Mouse (Mus musculus) right cerebral cortex, postnatal 14 days (tissue): ENCODE results near the gene Phkg2.

ENCODE experiments used
- DNase-seq: peaks from one replicate; pipeline ENCODE4 v3.0.0; 2022

The Phkg2 gene

DNA sequence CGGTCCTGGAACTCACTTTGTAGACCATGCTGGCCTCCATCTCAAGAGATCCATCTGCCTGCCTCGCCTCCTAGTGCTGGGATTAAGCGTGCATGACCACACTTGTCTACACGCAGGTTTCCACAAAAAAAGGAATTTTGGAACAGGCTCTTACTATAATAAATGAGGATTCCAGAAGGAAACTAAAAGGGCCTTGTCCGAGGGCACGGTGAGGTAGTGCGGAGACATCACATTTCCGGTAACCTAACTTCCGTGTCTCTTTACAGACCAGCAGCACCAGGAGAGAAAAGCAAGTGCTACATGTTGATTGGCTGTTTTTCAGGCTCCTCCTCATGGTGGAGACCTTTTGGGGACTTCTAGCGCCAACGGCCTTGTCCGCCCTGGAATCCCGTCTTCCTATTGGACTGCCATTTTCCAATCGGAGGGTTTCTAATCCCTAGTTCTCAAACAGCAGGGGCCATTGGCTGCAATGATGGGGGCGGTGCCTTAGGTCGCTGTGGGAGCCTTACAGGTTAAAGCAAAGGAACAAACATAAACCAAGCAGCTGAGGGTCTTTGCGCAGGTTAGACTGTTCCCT is at the start of gene Phkg2:
Gene Phkg2, plus strand, starts transcription at position 446 of the 577 bp plus-strand sequence.
- peak; percentile 82 for DNase-seq

DNA sequence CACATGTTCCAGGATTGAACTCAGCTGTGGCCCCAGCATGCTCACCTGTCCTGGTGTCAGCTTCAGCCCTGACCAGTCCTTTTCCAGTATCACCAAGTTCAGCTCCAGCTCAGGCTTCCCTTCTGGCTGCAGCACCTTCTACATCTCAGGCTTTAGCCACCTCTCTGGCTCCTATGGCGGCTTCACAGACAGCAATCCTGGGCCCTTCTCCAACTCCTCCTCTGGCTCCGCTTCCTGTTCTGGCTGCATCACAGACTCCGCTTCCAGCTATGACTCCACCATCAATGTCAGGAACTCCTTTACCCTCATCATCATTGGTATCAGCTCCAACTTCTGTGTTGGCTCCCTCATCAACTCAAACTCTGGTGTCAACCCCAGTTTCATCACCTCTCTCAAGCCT is 31.5 kb upstream of the Phkg2 start:
- no peak for DNase-seq

DNA sequence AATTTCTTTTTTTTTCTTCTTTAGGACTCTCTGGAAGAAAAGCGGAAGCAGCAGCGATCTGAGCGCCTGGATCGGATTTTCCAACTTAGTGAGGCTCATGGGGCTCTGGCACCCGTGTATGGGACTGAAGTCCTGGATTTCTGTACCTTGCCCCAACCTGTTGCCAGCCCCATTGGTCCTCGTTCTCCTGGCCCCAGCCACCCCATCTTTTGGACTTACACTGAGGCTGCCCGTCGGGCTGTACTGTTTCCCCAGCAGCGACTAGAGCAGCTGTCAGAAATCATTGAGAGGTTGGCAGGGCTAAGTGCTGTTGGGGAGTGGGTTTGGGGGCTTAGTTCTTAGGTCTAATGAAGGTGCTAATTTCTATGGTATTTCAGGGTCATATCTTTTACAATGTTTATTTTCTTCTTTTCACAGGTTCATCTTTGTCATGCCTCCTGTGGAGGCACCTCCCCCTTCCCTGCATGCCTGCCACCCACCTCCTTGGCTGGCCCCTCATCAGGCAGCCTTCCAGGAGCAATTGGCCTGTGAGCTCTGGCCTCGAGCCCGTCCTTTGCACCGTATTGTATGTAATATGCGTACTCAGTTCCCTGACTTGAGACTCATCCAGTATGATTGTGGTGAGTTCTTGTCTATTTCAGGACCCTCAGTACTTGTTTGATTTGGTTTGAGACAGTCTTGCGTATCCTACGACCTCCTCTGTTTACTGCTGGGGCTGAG is 23.9 kb upstream of the Phkg2 start:
- no peak for DNase-seq

DNA sequence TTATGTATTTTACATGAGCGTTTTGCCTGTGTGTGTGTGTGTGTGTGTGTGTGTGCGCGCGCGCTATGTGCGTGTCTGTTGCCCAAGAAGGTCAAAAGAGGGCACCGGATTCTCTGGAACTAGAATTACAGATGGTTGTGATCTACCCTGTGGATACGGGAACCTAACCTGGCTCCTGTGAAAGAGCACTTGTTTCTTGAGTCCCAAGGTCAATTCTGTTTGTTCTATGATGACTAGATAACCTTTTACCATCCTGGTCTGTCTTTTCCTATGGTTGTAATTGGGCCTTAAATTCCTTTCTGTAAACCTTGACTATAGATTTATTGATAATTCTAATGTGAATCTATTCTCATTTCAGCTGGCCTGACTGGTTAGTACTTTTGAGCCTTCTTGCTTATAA is 21.6 kb upstream of the Phkg2 start:
- no peak for DNase-seq

DNA sequence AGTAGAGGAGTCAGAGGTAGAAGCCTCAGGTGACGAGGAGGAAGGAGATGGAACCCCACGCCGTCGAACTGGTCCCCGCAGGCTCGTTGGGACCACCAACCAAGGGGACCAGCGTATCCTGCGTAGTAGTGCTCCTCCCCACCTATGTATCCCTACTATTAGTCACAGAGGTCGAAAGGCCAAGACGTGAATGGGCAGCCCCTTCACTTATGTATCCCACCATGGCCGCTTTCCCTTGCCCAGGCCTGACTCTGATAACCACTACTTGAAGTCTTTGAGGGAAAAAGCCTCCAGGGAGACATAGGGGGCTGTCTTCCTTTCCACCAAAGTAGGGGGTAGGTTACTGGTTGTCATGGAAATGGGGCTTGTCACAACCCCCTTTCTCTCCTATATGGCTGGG is 12.6 kb upstream of the Phkg2 start:
- no peak for DNase-seq

DNA sequence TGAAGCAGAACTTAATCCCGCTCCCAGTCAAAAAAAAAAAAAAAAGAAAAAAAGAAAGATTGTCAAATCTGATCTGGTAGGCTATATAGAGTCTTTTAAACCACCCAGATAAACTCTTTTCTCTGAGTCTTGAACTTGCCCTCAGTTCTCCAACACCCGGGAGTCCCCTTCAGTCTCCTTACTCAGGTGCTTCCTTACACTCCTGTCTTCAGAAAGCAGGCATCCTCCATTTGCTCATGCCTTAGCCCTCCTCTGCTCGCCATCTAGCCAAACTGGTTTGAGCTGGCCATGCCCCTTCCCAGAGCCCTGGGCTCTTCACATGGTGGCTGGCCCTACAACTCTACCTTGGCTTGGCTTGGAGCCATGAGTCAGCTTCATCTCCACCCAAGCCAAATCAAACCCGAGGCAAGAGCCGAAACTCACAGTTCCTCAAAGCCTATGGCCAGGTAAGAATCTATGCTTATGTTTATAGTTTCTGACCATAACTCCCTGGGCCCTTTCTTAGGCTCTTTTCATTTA is 11.7 kb upstream of the Phkg2 start, which contains the start of gene Tmem265:
Gene Tmem265, plus strand, starts transcription at position 51 of the 519 bp plus-strand sequence.
- no peak for DNase-seq

DNA sequence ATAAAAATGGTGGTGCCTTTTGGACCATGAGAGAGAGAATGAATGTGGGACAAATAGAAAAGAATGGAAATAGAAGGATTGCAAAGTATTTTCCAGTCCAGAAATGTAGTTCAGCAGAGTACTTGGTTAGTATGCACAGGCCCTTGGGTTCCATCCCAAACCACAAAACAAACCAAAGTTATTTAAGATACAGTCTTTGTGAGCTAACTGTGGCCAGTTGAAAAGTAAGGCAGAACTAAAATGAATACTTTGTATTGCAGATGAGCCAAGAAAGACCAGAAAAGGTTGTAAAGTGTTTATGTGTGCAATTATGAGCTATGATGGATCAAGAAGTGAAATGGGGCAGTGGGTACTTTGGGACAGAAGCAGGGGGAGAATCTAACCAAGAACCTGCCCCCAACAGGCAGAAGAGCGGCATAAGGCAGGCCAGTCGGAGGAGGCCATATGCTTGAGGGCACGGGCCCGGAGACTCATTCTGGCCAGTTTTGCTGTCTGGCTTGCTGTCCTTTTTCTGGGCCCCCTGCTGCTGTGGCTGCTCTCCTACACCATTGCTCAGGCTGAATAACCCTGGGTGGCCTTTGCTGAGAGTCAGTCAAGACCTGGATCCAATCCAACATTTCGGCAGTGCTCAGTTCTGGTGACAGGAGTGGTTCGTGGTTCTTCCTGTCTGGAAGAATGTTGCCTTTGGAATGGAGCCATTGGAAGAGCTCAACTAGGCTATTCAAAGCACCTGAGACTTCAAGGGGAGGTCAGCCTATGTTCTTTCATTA is 8.6 kb upstream of the Phkg2 start:
- DNase-seq, result no peak

DNA sequence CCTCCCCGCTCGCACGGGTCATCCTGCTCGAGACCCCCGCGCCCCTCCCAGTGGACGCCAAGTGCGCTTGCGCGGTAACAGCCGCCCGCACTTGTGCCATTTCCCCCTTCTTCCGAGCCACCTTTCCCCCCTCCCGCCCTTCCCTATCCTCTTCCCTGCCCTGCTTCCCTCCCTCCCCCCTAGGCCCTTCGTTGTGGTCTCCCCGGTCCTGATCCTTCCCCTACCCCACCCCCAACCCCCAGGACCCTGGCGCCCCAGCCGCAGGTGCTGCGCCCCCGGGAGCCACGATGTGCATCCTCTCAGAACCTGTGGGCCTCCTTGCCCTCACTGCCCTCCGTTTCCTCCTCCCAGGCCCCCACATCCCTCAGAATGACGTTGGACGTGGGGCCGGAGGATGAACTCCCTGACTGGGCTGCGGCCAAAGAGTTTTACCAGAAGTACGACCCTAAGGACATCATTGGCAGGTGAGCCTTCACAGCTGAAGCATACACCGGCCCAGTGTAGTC is 416 bp downstream of the Phkg2 start:
- DNase-seq, result no peak

DNA sequence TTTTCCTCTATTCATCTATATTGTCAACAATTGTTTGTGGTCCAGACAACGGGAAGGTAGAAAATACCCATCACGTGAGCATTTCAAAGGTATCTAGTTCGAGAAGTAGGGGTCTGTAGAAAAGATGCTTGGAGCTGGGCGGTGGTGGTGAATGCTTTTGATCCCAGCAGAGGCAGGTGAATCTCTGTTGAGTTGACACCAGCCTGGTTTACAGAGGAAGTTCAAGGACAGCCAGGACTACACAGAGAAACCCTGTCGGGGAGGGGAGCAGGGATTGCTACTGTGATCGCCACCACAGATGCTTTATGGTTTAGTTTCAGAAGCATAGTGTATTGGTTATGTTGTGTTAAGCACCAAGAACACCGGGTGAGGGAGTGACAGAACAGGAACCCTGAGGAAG is 975 bp downstream of the Phkg2 start:
- DNase-seq, result no peak

DNA sequence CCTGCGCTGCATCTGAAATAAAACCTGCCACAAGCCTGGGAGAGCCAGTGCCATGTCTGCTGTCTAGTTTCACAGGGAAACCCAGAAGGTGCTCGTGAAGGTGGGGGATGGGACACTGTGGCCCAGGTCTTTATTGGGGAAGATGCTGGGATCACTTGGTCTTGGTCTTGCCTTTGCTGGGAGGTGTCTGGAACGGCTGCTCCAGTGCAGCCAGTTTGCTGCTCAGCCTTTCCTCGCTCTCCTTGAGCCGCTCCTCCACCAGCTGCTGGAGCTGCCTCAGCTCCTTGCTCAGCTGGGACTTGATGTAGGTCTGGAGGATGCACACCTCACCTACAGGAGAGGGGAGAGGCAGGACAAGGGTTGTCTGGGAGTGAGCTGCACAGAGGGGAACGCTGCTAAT is 10.1 kb downstream of the Phkg2 start:
- no peak for DNase-seq

DNA sequence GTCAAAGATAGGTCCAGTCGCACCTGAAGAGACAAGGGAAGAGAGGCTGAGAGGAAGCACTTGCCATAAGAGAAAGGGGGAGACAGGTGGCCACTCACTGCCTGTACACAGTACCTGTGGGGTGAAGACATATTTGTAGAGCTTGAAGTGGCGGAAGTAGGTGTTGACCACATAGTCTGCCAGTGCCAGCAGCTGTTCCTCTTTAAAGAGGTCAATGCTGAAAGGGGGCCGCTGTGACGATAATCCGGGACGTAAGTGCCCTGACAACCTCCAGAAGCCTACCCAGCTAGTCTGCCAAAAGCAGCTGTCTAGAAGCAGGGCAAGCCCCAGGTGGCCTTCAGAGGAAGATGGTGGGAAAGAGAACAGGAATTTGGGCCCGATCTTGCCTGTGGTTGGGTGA is 11.9 kb downstream of the Phkg2 start:
- DNase-seq, result no peak

DNA sequence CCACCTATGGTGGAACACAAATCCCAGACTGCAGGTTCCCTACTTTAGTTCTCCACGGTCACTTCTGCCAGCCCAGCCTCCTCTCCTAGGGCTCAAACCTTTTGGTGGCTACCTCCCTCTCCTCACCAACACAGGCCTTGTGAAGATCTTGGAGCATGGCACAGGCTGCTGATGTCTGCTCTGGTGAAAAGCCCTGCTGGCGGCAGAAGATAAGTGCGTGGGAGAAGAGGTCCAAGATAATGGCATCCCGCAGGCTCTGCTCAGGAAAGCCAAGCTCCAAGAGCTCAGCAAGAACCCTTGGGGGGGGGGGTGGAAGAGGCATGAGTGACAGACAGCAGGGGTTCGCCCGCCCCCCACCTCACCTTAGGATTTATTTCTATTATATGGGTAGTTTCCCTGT is 13.0 kb downstream of the Phkg2 start:
- no peak for DNase-seq

DNA sequence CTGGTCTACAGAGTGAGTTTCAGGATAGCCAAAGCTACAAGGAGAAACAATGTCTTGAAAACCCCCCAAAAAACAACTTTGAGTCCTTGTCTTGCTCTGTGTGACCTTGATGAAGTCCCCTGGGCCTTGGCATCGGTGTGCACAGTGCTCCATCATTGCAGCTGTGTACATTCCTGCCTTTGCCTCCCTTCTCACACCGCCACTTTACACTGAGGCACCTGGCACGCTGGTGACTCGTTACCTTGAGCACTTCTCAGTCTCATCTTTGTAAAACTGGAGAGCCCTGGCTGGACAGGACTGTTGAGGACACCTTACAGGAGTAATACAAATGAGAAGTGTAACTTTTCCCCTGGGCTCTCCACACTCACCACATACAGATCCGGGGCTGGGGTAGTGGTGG is 14.1 kb downstream of the Phkg2 start:
- no peak for DNase-seq

DNA sequence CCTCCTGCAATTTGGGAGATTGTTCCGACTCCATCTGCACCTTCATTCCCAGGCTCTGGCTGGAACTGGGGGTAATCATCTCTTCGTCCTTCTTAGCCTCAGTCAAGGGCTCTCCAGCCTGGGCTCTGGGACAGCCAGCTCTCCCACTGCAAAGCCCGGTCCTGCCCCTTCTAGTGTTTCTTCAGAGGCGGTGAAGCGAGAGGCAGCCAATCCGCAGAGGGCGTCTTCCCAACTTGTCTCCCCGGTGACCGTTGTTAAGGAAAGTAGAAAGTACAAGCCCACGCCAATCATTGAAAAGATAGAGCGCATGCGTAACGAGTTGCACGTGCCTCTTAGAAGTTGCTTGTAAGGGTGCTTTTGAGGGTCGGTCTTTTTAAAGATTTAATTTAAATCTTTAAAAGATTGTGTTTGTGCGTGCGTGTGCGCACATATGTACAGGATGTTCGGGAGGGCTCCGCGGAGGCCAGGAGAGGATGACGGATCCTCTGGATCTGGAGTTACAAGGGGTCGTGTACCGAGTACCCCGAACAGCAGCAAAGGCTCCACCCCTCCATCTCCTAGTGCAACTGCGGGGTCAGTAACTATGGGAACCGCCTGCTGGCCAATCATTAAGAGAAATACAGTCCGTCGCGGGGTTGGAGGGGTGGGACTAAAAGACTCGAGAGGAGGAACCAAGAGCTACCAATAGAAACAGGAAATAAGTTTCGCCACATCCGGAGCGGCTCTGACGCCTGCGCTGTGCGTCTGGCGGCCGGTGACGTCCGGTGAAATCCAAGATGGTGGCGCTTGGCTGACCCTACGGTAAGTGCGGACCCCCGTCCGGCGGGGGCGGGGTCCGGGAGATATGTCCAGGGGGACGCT is 15.1 kb downstream of the Phkg2 start, which contains the start of the genes Ccdc189 and Rnf40:
Gene Ccdc189, minus strand, starts transcription at position 585 of the 861 bp plus-strand sequence.
Gene Rnf40, plus strand, starts transcription at position 757 of the 861 bp plus-strand sequence.
- peak; percentile 87 for DNase-seq

DNA sequence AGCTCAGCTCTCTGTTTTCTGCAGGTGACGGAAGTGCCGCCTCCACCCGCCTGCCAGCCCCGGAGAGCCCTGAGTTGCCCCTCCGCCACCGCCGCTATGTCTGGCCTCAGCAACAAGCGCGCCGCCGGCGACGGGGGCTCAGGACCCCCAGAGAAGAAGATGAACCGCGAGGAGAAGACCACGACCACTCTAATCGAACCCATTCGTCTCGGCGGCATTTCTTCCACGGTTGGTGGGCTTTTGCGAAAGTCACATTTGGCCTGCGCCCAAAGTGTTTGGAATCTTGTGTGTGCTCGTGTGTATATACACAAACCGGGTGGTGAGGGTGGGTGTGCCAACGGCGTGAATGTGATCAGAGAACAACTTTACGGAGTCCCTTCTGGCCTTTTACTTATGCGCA is 15.8 kb downstream of the Phkg2 start:
- DNase-seq, result peak; percentile 27

DNA sequence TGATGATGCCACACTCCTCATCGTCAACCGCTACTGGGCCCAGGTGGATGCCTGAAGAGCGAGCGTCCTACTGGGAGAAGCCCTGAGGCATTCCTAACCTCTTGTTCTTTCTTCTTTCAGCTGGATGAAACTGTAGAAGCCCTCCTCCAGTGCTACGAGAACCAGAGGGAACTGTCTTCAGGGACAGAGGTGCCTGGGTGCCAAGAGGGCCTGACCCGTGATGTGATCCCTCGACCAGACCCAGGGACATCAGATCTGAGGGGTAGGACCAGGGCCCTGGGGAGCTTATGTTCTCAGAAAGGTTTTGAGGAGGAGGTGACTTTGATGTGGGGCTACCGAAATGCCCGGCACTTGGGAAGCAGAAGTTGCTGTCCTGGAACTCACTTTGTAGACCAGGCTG is 16.5 kb downstream of the Phkg2 start:
- DNase-seq, result peak; percentile 2

DNA sequence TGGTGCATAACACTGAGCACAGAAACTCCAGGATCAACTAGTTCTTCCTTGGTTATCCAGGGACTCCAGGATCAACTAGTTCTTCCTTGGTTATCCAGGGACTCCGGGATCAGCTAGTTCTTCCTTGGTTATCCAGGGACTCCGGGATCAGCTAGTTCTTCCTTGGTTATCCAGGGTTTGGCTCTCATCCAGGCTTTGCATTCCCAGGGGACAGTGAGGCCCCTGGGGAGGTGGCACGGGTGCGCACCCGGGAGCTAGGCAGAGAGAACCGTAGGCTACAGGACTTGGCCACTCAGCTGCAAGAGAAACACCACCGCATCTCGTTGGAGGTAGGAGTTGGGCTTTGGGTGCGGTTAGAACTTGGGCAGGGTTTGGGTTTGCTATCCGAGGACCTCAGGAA is 18.0 kb downstream of the Phkg2 start:
- peak; percentile 3 for DNase-seq

DNA sequence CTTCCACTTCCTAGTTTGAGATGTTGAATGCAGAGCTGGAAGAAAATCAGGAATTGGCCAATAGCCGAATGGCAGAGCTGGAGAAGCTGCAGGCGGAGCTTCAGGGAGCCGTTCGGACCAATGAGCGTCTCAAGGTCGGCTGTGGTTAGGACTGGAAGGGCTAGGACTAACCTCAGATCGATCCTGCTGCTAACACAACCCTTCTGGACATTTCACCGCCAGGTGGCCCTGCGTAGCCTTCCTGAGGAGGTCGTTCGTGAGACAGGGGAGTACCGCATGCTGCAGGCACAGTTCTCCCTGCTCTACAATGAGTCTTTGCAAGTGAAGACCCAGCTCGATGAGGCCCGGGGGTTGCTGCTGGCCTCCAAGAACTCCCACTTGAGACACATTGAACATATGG is 19.4 kb downstream of the Phkg2 start:
- DNase-seq, result no peak

DNA sequence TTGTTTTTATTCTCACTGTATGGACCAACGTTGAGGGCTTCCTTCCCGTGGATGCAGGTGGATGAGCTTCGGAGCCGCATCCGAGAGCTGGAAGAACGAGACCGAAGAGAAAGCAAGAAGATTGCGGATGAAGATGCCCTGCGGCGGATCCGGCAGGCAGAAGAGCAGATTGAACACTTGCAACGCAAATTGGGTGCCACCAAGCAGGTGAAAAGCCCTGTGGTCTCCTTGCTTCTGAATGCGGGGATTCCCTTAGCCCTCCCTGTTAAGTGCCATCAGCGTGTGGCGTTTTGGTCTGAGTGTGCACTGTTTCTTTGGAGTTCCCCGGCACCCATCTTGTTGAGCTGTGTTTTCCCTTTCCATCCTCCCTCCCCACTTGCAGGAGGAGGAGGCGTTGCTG is 23.6 kb downstream of the Phkg2 start:
- no peak for DNase-seq

DNA sequence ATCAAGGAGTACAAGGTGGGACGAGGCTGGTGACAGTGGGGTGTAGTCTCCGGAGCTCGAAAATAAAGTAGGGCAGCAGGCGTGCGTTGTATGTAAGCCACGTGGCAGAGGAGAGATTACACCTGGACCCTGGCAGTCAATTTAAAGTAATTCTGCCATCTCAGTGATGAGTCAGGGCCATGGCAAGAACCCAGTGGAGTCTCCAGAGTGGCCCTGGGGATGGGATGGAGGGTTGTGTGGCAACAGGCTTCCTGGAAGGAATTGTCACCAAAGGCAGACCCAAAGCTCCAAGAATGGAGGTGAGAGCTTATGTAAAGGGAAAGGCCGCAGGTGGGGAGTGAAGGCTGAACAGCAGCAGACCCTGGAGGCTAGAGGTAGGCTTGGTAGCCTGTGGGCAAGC is 27.5 kb downstream of the Phkg2 start:
- no peak for DNase-seq

DNA sequence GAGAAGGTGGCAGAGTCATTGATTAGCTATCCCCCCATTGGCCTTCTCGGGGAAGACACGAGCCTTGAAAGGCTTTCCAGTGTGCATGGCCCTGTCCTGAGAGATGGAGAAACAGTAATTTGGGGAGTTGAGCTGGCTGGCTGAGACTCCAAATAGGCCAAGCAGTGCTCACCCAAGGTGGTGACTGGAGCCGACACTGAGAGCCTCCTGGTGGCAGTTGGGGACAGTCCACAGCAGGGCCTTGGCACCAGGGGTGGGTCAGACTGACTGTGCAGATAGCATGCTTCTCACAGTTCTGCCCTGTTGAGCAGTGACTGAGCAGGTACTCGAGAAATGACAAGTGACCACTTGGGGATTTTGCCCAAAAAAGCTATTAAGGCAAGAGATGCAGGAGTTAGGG is 28.6 kb downstream of the Phkg2 start:
- DNase-seq, result no peak

DNA sequence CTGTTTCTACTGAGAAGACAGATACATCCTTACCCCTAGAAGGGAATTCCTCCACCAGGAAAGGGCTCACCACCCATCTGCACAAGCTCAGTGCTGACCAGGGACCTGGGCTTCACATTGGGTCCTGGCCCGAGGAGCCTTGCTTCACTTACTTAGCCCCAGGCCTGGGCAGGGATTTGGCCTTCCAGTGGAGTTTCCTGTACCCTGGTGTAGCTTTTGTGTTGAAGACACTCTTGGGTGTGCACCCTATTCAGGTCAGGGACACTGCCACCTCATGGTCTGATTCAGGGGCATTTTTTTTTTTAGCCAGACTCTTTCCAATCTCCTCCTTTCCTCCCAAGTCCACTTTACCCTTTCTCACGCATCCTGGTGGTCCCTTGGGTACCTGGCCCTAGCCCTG is 29.8 kb downstream of the Phkg2 start:
- DNase-seq, result no peak

DNA sequence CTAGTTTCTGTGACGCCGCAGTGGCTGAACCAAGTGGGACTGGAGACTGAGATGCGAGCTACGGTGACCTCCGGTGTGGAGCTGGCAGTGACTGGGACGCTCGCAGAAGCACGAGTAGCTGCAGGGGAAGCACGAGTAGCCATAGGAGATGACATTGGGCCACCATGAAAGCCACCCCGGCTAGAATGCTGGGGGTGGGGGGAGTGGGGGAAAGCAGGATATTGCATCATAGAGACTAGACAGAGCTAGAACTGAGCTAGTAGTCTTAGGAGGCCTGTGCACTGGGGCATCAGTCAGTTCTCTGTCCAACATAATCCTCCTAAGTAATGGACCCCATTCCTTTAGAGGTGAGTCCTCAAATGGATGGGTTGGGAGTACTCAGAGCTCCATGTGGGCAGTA is 31.1 kb downstream of the Phkg2 start:
- no peak for DNase-seq
